Mouse (Mus musculus): ENCODE results near the gene Akr1b3. TPM values are rescaled to one million over a fixed set of nuclear protein-coding genes. Genes with fewer than 3 reads are reported as not detected.
"Not testable (repeated sequence)": the region's sequence is repeated elsewhere in the genome, so short reads cannot be mapped to it uniquely, and the experiment has no call there.

The Akr1b3 gene
- polyA plus RNA-seq, 1 experiment from 2014 or later: 154 TPM

GRCm38 (mm10) chr6:34346096-34346898, 29.0 kb upstream of the Akr1b3 start:
- Histone ChIP-seq H3K36me3 (no peaks in the 10 kb centered on the region), H3K27ac (no peak overlapping the region), H3K27me3 (no peaks in the 10 kb centered on the region), H3K4me2 (no peak overlapping the region), H3K9me3 (no peaks in the 10 kb centered on the region), H3K4me1 (peaks cover 19% of the 10 kb centered on the region), H3K4me3 (no peak overlapping the region), H3K9ac (no peak overlapping the region)
- peak; percentile 64; the same call in 1 of the 2 replicates for ATAC-seq (ENCODE audit: borderline replicate concordance, extremely low read depth, low FRiP score, low TSS enrichment)
- 43% methylated on average over 14 of the region's 14 CpGs for WGBS

GRCm38 (mm10) chr6:34344935-34345334, 27.7 kb upstream of the Akr1b3 start:
- peaks cover 19% of the 10 kb centered on the region for H3K4me1 ChIP-seq
- no peak overlapping the region for H3K9ac ChIP-seq
- H3K27ac ChIP-seq: no peak overlapping the region
- no peaks in the 10 kb centered on the region for H3K36me3 ChIP-seq
- H3K27me3 ChIP-seq: no peaks in the 10 kb centered on the region
- H3K4me3 ChIP-seq: no peak overlapping the region
- H3K9me3 ChIP-seq: no peaks in the 10 kb centered on the region
- peak overlapping the region; percentile 7; the same call in 1 of the 2 replicates for H3K4me2 ChIP-seq
- WGBS: 19% methylated on average over 9 of the region's 9 CpGs
- no peak for ATAC-seq (ENCODE audit: borderline replicate concordance, extremely low read depth, low FRiP score, low TSS enrichment)

GRCm38 (mm10) chr6:34344135-34344850, 27.0 kb upstream of the Akr1b3 start:
- ATAC-seq (ENCODE audit: borderline replicate concordance, extremely low read depth, low FRiP score, low TSS enrichment): no peak; the same call in 1 of the 2 replicates
- no peaks in the 10 kb centered on the region for H3K9me3 ChIP-seq
- no peak overlapping the region for H3K9ac ChIP-seq
- peak overlapping the region; percentile 7; the same call in 1 of the 2 replicates for H3K4me2 ChIP-seq
- no peak overlapping the region for H3K4me3 ChIP-seq
- WGBS: 64% methylated on average over 10 of the region's 10 CpGs
- no peaks in the 10 kb centered on the region for H3K27me3 ChIP-seq
- peaks cover 19% of the 10 kb centered on the region for H3K4me1 ChIP-seq
- H3K36me3 ChIP-seq: no peaks in the 10 kb centered on the region
- no peak overlapping the region for H3K27ac ChIP-seq

GRCm38 (mm10) chr6:34343426-34343825, 26.1 kb upstream of the Akr1b3 start:
- Histone ChIP-seq H3K9ac (no peak overlapping the region), H3K27ac (no peak overlapping the region), H3K4me3 (no peak overlapping the region), H3K36me3 (no peaks in the 10 kb centered on the region), H3K4me1 (peaks cover 19% of the 10 kb centered on the region), H3K4me2 (no peak overlapping the region), H3K27me3 (no peaks in the 10 kb centered on the region), H3K9me3 (no peaks in the 10 kb centered on the region)
- WGBS: 79% methylated on average over 6 of the region's 6 CpGs
- no peak for ATAC-seq (ENCODE audit: borderline replicate concordance, extremely low read depth, low FRiP score, low TSS enrichment)

- H3K4me2 ChIP-seq: no peak overlapping the region
- H3K27ac ChIP-seq: no peak overlapping the region
- WGBS: 76% methylated on average over 2 of the region's 2 CpGs
- no peak overlapping the region for H3K9ac ChIP-seq
- peaks cover 19% of the 10 kb centered on the region for H3K4me1 ChIP-seq
- H3K36me3 ChIP-seq: no peaks in the 10 kb centered on the region
- no peaks in the 10 kb centered on the region for H3K27me3 ChIP-seq
- no peaks in the 10 kb centered on the region for H3K9me3 ChIP-seq
- no peak for ATAC-seq (ENCODE audit: borderline replicate concordance, extremely low read depth, low FRiP score, low TSS enrichment)
- no peak overlapping the region for H3K4me3 ChIP-seq
Measured at GRCm38 (mm10) chr6:34342476-34342875, 25.2 kb upstream of the Akr1b3 start.

- Histone ChIP-seq H3K27me3 (no peaks in the 10 kb centered on the region), H3K4me2 (no peak overlapping the region), H3K27ac (no peak overlapping the region), H3K36me3 (no peaks in the 10 kb centered on the region), H3K9me3 (no peaks in the 10 kb centered on the region), H3K4me1 (peaks cover 19% of the 10 kb centered on the region), H3K9ac (no peak overlapping the region), H3K4me3 (no peak overlapping the region)
- 74% methylated on average over 4 of the region's 4 CpGs for WGBS
- ATAC-seq (ENCODE audit: borderline replicate concordance, extremely low read depth, low FRiP score, low TSS enrichment): no peak
Measured at GRCm38 (mm10) chr6:34341991-34342390, 24.7 kb upstream of the Akr1b3 start.

GRCm38 (mm10) chr6:34337799-34338198, 20.5 kb upstream of the Akr1b3 start:
- 74% methylated on average over 2 of the region's 2 CpGs for WGBS
- no peak overlapping the region for H3K4me3 ChIP-seq
- H3K4me1 ChIP-seq: no peaks in the 10 kb centered on the region
- H3K27ac ChIP-seq: no peak overlapping the region
- no peaks in the 10 kb centered on the region for H3K36me3 ChIP-seq
- no peaks in the 10 kb centered on the region for H3K9me3 ChIP-seq
- no peak overlapping the region for H3K4me2 ChIP-seq
- no peak overlapping the region for H3K9ac ChIP-seq
- H3K27me3 ChIP-seq: no peaks in the 10 kb centered on the region
- no peak for ATAC-seq (ENCODE audit: borderline replicate concordance, extremely low read depth, low FRiP score, low TSS enrichment)

GRCm38 (mm10) chr6:34334673-34335072, 17.4 kb upstream of the Akr1b3 start:
- Histone ChIP-seq H3K4me3 (no peak overlapping the region), H3K4me1 (no peaks in the 10 kb centered on the region), H3K36me3 (no peaks in the 10 kb centered on the region), H3K4me2 (no peak overlapping the region), H3K9ac (no peak overlapping the region), H3K27ac (no peak overlapping the region), H3K9me3 (no peaks in the 10 kb centered on the region), H3K27me3 (no peaks in the 10 kb centered on the region)
- no peak for ATAC-seq (ENCODE audit: borderline replicate concordance, extremely low read depth, low FRiP score, low TSS enrichment)
- WGBS: 53% methylated on average over 5 of the region's 5 CpGs

GRCm38 (mm10) chr6:34331804-34332203, 14.5 kb upstream of the Akr1b3 start:
- not testable (repeated sequence) for H3K9me3 ChIP-seq; H3K4me2 ChIP-seq; H3K9ac ChIP-seq; H3K27ac ChIP-seq; H3K4me3 ChIP-seq; ATAC-seq (ENCODE audit: borderline replicate concordance, extremely low read depth, low FRiP score, low TSS enrichment); H3K4me1 ChIP-seq; H3K36me3 ChIP-seq; H3K27me3 ChIP-seq
- WGBS: 82% methylated on average over 12 of the region's 12 CpGs

GRCm38 (mm10) chr6:34331379-34331778, 14.1 kb upstream of the Akr1b3 start:
- H3K4me1 ChIP-seq: no peaks in the 10 kb centered on the region
- H3K27me3 ChIP-seq: no peaks in the 10 kb centered on the region
- no peaks in the 10 kb centered on the region for H3K9me3 ChIP-seq
- no peak for ATAC-seq (ENCODE audit: borderline replicate concordance, extremely low read depth, low FRiP score, low TSS enrichment)
- no peak overlapping the region for H3K4me2 ChIP-seq
- H3K27ac ChIP-seq: no peak overlapping the region
- no peak overlapping the region for H3K9ac ChIP-seq
- WGBS: 87% methylated on average over 5 of the region's 5 CpGs
- no peaks in the 10 kb centered on the region for H3K36me3 ChIP-seq
- no peak overlapping the region for H3K4me3 ChIP-seq

- Histone ChIP-seq H3K27me3 (no peaks in the 10 kb centered on the region), H3K4me3 (no peak overlapping the region), H3K4me2 (no peak overlapping the region), H3K9ac (no peak overlapping the region), H3K27ac (no peak overlapping the region), H3K36me3 (no peaks in the 10 kb centered on the region), H3K4me1 (peaks cover 6% of the 10 kb centered on the region; the same call in 1 of the 2 replicates), H3K9me3 (no peaks in the 10 kb centered on the region)
- WGBS: 94% methylated on average over 7 of the region's 7 CpGs
- no peak for ATAC-seq (ENCODE audit: borderline replicate concordance, extremely low read depth, low FRiP score, low TSS enrichment)
Measured at GRCm38 (mm10) chr6:34322121-34322520, 4.8 kb upstream of the Akr1b3 start.

GRCm38 (mm10) chr6:34318636-34319035, 1.4 kb upstream of the Akr1b3 start:
- Histone ChIP-seq H3K4me1 (peaks cover 19% of the 10 kb centered on the region; the same call in 1 of the 2 replicates), H3K27ac (no peak overlapping the region), H3K27me3 (no peaks in the 10 kb centered on the region), H3K36me3 (no peaks in the 10 kb centered on the region), H3K9me3 (no peaks in the 10 kb centered on the region), H3K4me2 (no peak overlapping the region), H3K9ac (no peak overlapping the region), H3K4me3 (no peak overlapping the region)
- ATAC-seq (ENCODE audit: borderline replicate concordance, extremely low read depth, low FRiP score, low TSS enrichment): no peak
- 26% methylated on average over 6 of the region's 6 CpGs for WGBS
